Mouse (Mus musculus) cortical plate, adult 2 months (tissue): Measurements from ENCODE around the gene Olfr995. TPM values are rescaled to one million over a fixed set of nuclear protein-coding genes. Genes with fewer than 3 reads are reported as not detected.

ENCODE experiments used
- H3K27ac ChIP-seq: fragments of 200-500 bp; 2 replicates; pipeline ENCODE4 v1.5.1; 2012; ENCODE audit warnings: low read length, control low read depth, inconsistent platforms; ENCODE audit not compliant: insufficient read depth
- H3K4me1 ChIP-seq: fragments of 200-500 bp; 2 replicates; pipeline ENCODE4 v1.6.1; 2011; ENCODE audit warnings: low read length; ENCODE audit not compliant: control insufficient read depth, insufficient read depth
- H3K4me3 ChIP-seq: fragments of 200-500 bp; 2 replicates; pipeline ENCODE4 v1.5.1; 2011; ENCODE audit warnings: mild to moderate bottlenecking, low read length, control low read depth; ENCODE audit not compliant: insufficient read depth
- CTCF ChIP-seq: fragments of 200-500 bp; IDR thresholded peaks from 2 replicates; pipeline ENCODE4 v1.5.1; 2011; ENCODE audit warnings: mild to moderate bottlenecking, control low read depth, low read length; ENCODE audit not compliant: insufficient read depth; ENCODE audit errors: extremely low read depth
- POLR2A ChIP-seq: fragments of 200-500 bp; IDR thresholded peaks from 2 replicates; pipeline ENCODE4 v1.6.1; 2011; ENCODE audit warnings: mild to moderate bottlenecking, low read length, control low read depth; ENCODE audit not compliant: insufficient read depth; ENCODE audit errors: extremely low read depth
- polyA plus RNA-seq: library from polyadenylated mRNA; depleted of rRNA; stranded (reverse); fragments of >200 nt; gene quantifications from 2 replicates; pipeline ENCODE4 v1.2.3, GENCODE M21; 2012; rRNA removed

Olfr995 gene
- not detected in 2 replicates for polyA plus RNA-seq

DNA sequence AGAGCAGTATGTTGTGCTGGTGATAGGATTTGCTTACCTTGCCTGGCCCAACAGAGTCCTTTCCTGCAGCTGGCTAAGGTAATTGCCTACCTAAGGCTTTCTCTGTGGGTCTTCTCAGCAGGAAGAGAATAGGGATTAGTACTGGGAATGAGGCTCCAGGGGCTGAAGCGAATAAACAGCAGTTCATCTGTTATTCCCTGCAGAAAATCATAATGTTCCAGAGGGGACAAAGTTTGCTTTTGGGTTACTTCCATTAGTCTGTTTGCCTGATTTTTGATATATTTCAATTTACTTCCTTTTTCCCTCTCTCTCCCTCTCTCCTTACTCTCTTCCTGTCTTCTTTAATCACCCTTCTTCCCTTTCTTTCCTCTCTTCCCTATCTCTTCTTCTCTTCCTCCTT, at the start of gene Olfr995:
Gene Olfr995 (minus strand): TSS at position 101 of the 400 bp plus-strand sequence.
- Histone ChIP-seq H3K4me1 (no peaks in the 10 kb centered on the region), H3K4me3 (no peak within 1 kb of the TSS), H3K27ac (no peak within 1 kb of the TSS)
- no peak for TF ChIP-seq POLR2A
- no peak for TF ChIP-seq CTCF

DNA sequence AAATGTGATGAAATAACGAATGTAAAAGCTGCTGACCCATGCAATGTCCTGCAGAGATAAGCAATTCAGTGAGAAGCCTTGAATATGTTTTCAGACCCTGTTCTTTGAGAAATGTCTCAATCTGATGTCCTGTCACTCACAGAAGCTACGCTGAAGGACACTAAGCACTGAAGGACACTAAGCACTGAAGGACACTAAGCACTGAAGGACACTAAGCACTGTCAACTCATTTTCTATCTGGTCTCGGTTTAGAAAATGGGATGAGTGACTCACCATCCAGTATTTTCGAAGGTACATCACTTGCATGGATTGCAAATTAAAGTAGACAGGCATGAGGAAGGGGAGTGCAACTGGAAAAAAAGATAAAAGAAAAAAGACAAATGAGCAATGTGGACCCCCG, 47.0 kb upstream of the Olfr995 start:
- Histone ChIP-seq H3K4me1 (no peaks in the 10 kb centered on the region), H3K27ac (no peak overlapping the region), H3K4me3 (no peak overlapping the region)
- no peak for TF ChIP-seq POLR2A
- TF ChIP-seq CTCF, result no peak

DNA sequence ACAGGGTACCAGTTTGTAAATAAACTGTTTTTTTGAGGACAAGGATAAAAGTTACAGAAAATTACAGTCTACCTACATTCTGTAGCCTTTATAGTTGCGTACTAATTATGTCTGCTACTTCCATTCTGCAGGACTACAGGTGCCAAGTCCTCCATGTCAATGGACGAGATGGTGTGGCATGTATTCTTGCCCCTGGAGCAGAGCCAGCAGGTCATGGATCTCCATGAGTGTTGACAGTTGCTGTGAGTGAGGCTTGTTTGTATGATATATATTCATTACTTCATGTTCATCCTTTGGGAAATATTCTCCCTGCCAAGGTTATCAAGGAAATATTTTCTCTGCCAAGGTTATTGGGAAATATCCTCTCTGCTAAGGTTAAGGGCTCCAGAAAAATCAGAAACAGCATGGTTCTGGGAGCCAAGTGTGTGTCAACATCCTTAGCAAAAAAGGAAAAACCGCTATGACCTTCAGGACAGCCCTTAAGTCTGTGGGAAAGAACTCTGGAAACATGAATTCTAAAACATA, 23.4 kb upstream of the Olfr995 start:
- TF ChIP-seq POLR2A (no peak), CTCF (no peak)
- Histone ChIP-seq H3K4me1 (no peaks in the 10 kb centered on the region), H3K27ac (no peak overlapping the region), H3K4me3 (no peak overlapping the region)

DNA sequence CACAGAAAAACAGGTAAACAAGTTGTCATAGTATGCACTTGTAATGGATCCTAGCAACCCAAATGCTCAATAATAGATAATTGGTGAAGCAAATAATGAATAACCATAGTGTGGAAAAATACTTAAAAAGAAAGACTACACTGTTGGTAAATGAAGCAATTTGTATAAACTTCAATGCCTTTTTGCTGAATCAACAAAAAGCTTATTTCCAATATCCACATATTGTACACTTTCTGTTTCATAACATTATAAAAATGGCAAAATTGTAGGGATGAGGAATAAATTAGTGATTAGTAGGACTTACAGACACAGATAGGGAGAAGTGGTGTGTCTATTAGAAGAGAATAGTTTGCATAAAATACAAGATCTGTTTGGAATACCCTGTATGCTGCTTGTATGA, 893 bp downstream of the Olfr995 start:
- Histone ChIP-seq H3K27ac (no peak overlapping the region), H3K4me3 (no peak overlapping the region), H3K4me1 (no peaks in the 10 kb centered on the region)
- TF ChIP-seq POLR2A, result no peak
- no peak for TF ChIP-seq CTCF

DNA sequence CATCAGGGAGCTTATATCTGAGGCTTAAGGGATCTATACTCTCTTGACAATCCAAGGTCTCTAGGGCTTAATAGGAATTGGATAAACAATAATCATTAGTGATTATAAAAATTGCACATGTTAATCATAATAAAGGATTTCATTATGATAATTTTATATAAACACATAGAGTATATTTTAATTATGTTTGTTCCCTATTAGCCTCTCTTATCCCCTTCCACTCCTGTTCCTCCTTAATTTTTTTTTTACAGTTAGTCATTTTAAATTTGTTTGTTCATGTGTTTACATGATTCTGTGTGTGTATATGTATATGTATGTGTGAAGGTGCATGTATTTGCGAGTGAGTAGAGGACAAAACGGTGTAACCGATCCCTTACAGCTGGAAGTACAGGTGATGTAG, 7.1 kb downstream of the Olfr995 start, which contains the start of gene Olfr994:
Gene Olfr994 (minus strand): TSS at position 101 of the 400 bp plus-strand sequence.
- TF ChIP-seq CTCF (no peak), POLR2A (no peak)
- Histone ChIP-seq H3K4me1 (no peaks in the 10 kb centered on the region), H3K4me3 (no peak within 1 kb of the TSS), H3K27ac (no peak within 1 kb of the TSS)

DNA sequence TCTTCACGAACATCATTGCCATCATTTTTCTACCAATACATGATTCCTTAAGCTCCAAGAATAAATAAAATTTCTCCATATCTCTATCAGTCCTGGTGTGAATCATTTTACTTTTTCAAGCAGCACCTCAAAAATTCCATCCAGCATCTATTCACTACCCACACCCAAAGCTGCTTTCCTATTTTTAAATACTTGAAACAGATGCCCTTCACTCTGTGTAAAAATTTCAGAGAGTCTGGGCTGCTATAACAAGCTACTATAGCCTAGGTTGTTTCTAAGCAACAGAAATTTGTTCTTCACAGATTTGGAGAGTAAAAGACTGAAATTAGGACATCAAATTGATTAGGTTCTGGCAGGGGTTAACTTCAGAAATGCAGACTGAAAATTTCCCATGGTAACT, 17.5 kb downstream of the Olfr995 start:
- TF ChIP-seq POLR2A (no peak), CTCF (no peak)
- Histone ChIP-seq H3K4me3 (no peak overlapping the region), H3K27ac (no peak overlapping the region), H3K4me1 (peaks cover 1% of the 10 kb centered on the region; the same call in 1 of the 2 replicates)

DNA sequence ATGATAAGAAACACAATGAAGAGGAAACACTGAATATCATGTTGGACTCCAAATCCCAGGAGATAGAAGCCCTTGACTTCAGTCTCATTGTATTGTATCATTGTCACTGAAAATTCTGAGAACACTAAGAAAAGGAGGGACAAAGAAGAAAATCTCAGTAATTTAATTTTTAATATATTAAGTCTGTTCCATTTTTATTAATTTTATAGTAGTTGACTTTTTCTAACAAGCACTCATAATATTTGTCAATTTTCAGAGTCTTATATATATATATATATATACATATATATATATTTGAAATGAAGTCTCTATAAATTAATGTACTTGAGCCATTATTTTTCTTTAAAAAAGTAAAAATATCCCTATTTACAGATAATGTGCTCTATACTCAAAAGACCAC, 28.7 kb downstream of the Olfr995 start, which contains the start of gene Olfr993:
Gene Olfr993 (minus strand): TSS at position 101 of the 400 bp plus-strand sequence.
- no peaks in the 10 kb centered on the region for H3K4me1 ChIP-seq

DNA sequence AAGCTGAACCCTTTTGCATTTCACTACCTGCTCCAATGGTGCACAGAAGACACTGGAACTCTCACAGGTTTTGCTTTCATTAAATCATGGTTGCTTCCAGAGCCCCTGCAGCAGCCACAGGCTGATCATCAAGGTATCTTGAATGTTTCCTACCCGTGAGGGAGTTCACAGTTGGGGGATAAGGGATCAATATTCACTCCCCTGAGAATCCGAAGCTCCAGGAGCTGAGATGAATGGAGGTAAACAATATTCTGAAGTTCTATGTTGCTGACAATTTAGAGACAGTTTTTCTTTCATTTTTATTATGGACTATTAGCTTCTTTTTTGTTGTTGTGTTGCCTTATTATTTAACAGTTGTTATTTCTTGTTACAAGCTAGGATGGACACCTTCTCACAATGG, 34.1 kb downstream of the Olfr995 start, which contains the start of gene Olfr992:
Gene Olfr992 (minus strand): TSS at position 101 of the 400 bp plus-strand sequence.
- H3K4me1 ChIP-seq, result no peaks in the 10 kb centered on the region
- H3K4me3 ChIP-seq, result no peak within 1 kb of the TSS

More for the DNA sequence above, 28.7 kb downstream of the Olfr995 start, which contains the start of gene Olfr993:
- TF ChIP-seq CTCF (no peak), POLR2A (no peak)
- no peak within 1 kb of the TSS for H3K27ac ChIP-seq
- no peak within 1 kb of the TSS for H3K4me3 ChIP-seq

More for the DNA sequence above, 34.1 kb downstream of the Olfr995 start, which contains the start of gene Olfr992:
- TF ChIP-seq POLR2A (no peak), CTCF (no peak)
- no peak within 1 kb of the TSS for H3K27ac ChIP-seq

Other genes with a start within 250 kb of the Olfr995 start
- gene Lrrc55, start 246.4 kb downstream of the Olfr995 start, polyA plus RNA-seq, result 35.7 and 36.0 TPM in 2 replicates
- gene Olfr987, start 104.3 kb downstream of the Olfr995 start, polyA plus RNA-seq, result not detected in 2 replicates
- gene Olfr988, start 80.4 kb downstream of the Olfr995 start, polyA plus RNA-seq, result not detected in 2 replicates
- gene Olfr992, start 34.2 kb downstream of the Olfr995 start, polyA plus RNA-seq, result not detected in 2 replicates
- gene Olfr993, start 28.8 kb downstream of the Olfr995 start, polyA plus RNA-seq, result not detected in 2 replicates
- not detected in 2 replicates for gene Olfr994, start 7.2 kb downstream of the Olfr995 start, polyA plus RNA-seq
- gene 4833423E24Rik, start 75.4 kb upstream of the Olfr995 start, polyA plus RNA-seq, result 0.06 TPM in 1 of 2 replicates, not detected in the other
- gene Olfr996, start 135.6 kb upstream of the Olfr995 start, polyA plus RNA-seq, result not detected in 2 replicates
- not detected in 2 replicates for gene Olfr998, start 145.3 kb upstream of the Olfr995 start, polyA plus RNA-seq
- not detected in 2 replicates for gene Olfr1000, start 168.3 kb upstream of the Olfr995 start, polyA plus RNA-seq
- gene Olfr1002, start 207.1 kb upstream of the Olfr995 start, polyA plus RNA-seq, result not detected in 2 replicates
- gene Olfr154, start 220.8 kb upstream of the Olfr995 start, polyA plus RNA-seq, result not detected in 2 replicates
- gene Olfr1006, start 235.1 kb upstream of the Olfr995 start, polyA plus RNA-seq, result not detected in 2 replicates
- gene Olfr1008, start 245.8 kb upstream of the Olfr995 start, polyA plus RNA-seq, result not detected in 2 replicates